Mouse (Mus musculus): ENCODE data around the gene Ndufs8. TPM values are rescaled to one million over a fixed set of nuclear protein-coding genes. Genes with fewer than 3 reads are reported as not detected.

Ndufs8 gene
- polyA plus RNA-seq, 1 experiment, result 309 TPM

DNA sequence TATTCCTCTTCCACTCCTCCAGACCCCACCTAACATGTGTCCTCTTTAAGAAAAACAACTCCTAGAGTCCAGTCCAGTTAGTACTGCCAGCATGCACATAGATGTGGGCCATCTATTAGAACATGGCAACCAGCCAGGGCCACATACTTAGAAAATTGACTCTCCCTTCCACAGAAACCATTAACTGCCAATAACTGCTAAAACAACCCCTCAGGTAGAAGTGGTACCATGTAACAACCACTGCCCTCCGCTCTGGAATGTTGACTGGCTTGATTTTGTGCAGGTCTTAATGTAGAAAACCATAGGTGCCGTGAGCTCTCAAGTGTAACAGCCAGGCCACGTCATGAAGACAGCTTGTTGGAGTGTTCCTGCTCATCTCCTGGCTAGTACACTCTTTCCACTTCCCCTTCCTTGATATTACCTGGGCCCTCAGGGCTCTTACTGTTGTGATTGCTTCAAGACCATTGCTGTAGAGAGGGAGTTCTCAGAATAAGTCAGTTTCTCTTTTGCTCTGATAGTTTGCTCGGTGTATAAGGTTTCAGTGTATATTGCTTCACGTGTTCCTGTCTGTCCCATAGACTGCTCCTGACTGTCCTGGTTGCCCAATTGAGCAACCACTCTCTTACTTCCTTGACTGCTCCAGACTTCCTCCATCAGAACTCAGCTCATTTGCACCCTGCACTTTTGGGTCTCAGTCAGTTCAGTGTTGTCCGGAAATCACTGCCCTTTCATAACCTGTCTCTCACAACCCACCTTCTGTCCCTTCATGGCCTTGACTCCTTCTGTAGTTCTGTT is 32.3 kb downstream of the Ndufs8 start:
- H3K27me3 ChIP-seq (ENCODE audit: control insufficient read depth, insufficient read depth, insufficient read length), result no peaks in the 10 kb centered on the region
- H3ac ChIP-seq (ENCODE audit: control insufficient read depth, insufficient read length, low read depth), result no peak overlapping the region
- peaks cover 2% of the 10 kb centered on the region for H3K79me3 ChIP-seq (ENCODE audit: low read depth)
- H3K36me3 ChIP-seq (ENCODE audit: control insufficient read depth, insufficient read depth), result peaks cover 13% of the 10 kb centered on the region
- no peak overlapping the region for H3K4me3 ChIP-seq (ENCODE audit: insufficient read depth, poor library complexity, severe bottlenecking)
- TF ChIP-seq MYOG (IDR thresholded peaks at IDR 0.05; ENCODE audit: control insufficient read depth, extremely low read depth, insufficient read length), result no peak
- no peak for TF ChIP-seq FOSL1 (IDR thresholded peaks at IDR 0.05; ENCODE audit: insufficient read depth, low read length, poor library complexity, severe bottlenecking)
- no peak for TF ChIP-seq CEBPB (IDR thresholded peaks at IDR 0.05; ENCODE audit: low read depth)
- no peak for TF ChIP-seq CTCF (IDR thresholded peaks at IDR 0.05; ENCODE audit: control insufficient read depth, insufficient read depth, insufficient read length)
- no peak for TF ChIP-seq USF1 (IDR thresholded peaks at IDR 0.05; ENCODE audit: low read depth)
- no peak for TF ChIP-seq MAX (IDR thresholded peaks at IDR 0.05)
- no peak for TF ChIP-seq MYOD1 (IDR thresholded peaks at IDR 0.05; ENCODE audit: control insufficient read depth, insufficient read length, low read depth)
- H3K79me2 ChIP-seq (ENCODE audit: control insufficient read depth, insufficient read depth), result peaks cover 13% of the 10 kb centered on the region

DNA sequence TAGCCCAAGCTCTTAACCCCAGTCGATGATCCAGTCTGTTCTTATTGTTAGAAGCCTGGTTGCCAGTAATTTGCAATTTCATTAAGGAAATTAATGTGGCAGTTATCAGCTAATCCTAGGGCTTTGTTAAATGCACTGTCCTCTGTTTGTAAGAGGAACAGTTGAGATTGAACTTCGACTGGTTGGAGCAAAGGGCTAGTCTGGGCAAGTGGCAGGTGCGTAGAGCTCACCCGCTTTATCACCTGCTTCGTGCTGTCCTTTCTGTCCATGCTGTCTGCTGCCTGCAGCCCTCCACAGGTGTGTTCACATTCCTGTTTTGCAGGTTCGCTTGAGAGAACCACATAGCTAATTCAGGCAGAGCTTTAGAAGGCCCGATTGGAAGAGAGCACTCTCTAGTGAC is 37.5 kb downstream of the Ndufs8 start:
- Histone ChIP-seq H3K79me3 (ENCODE audit: low read depth) (peaks cover 16% of the 10 kb centered on the region), H3K79me2 (ENCODE audit: control insufficient read depth, insufficient read depth) (peaks cover 41% of the 10 kb centered on the region), H3K4me3 (ENCODE audit: insufficient read depth, poor library complexity, severe bottlenecking) (no peak overlapping the region), H3K27me3 (ENCODE audit: control insufficient read depth, insufficient read depth, insufficient read length) (no peaks in the 10 kb centered on the region), H3K36me3 (ENCODE audit: control insufficient read depth, insufficient read depth) (peaks cover 12% of the 10 kb centered on the region), H3ac (ENCODE audit: control insufficient read depth, insufficient read length, low read depth) (no peak overlapping the region)
- no peak for TF ChIP-seq MAX (IDR thresholded peaks at IDR 0.05)
- no peak for TF ChIP-seq MYOG (IDR thresholded peaks at IDR 0.05; ENCODE audit: control insufficient read depth, extremely low read depth, insufficient read length)
- no peak for TF ChIP-seq FOSL1 (IDR thresholded peaks at IDR 0.05; ENCODE audit: insufficient read depth, low read length, poor library complexity, severe bottlenecking)
- no peak for TF ChIP-seq USF1 (IDR thresholded peaks at IDR 0.05; ENCODE audit: low read depth)
- no peak for TF ChIP-seq CTCF (IDR thresholded peaks at IDR 0.05; ENCODE audit: control insufficient read depth, insufficient read depth, insufficient read length)
- no peak for TF ChIP-seq CEBPB (IDR thresholded peaks at IDR 0.05; ENCODE audit: low read depth)
- no peak for TF ChIP-seq MYOD1 (IDR thresholded peaks at IDR 0.05; ENCODE audit: control insufficient read depth, insufficient read length, low read depth)

DNA sequence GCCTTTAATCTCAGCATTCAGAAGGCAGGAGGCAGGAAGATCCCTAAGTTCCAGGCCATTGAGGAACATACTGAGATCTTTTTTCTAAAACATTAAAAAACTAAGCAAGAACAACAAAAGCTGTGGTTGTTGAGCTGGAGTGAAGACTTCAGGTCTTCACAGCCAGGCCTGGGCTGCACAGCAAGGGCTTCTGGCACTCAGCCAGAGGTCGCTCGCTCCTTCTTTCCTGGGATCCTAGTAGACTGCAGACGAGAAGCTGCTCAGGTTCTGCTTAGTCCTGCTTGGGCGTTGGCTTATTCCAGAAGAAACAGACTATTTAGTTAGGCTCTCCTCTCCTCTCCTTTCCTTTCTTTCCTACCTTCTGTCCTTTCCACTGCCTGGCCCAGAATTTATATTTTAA is 40.2 kb downstream of the Ndufs8 start:
- H3ac ChIP-seq (ENCODE audit: control insufficient read depth, insufficient read length, low read depth), result no peak overlapping the region
- peaks cover 53% of the 10 kb centered on the region for H3K79me2 ChIP-seq (ENCODE audit: control insufficient read depth, insufficient read depth)
- H3K27me3 ChIP-seq (ENCODE audit: control insufficient read depth, insufficient read depth, insufficient read length), result no peaks in the 10 kb centered on the region
- peaks cover 17% of the 10 kb centered on the region for H3K79me3 ChIP-seq (ENCODE audit: low read depth)
- TF ChIP-seq MYOD1 (IDR thresholded peaks at IDR 0.05; ENCODE audit: control insufficient read depth, insufficient read length, low read depth) (no peak), FOSL1 (IDR thresholded peaks at IDR 0.05; ENCODE audit: insufficient read depth, low read length, poor library complexity, severe bottlenecking) (no peak), MYOG (IDR thresholded peaks at IDR 0.05; ENCODE audit: control insufficient read depth, extremely low read depth, insufficient read length) (no peak), CTCF (IDR thresholded peaks at IDR 0.05; ENCODE audit: control insufficient read depth, insufficient read depth, insufficient read length) (no peak), USF1 (IDR thresholded peaks at IDR 0.05; ENCODE audit: low read depth) (no peak), MAX (IDR thresholded peaks at IDR 0.05) (no peak), CEBPB (IDR thresholded peaks at IDR 0.05; ENCODE audit: low read depth) (no peak)
- H3K4me3 ChIP-seq (ENCODE audit: insufficient read depth, poor library complexity, severe bottlenecking), result no peak overlapping the region
- H3K36me3 ChIP-seq (ENCODE audit: control insufficient read depth, insufficient read depth), result peaks cover 12% of the 10 kb centered on the region

DNA sequence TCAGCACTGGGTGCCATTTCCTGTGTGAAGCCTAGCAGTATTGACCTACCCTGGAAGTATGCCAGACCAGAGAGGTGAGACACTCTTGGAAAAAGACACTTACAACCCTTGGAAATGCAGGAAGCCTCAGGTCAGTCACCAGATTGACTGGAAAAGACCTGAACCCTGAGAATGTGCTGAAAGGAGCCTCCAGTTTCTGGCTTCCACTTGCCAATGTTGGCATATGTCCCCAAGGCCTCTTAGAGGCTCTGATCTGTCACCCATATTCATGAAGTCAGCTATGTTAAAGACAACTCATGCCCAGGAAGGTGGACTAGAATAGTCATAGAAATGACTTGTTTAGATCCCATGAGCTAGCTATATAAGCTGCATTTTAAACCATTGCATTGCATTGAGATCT is 41.1 kb downstream of the Ndufs8 start:
- TF ChIP-seq MYOG (IDR thresholded peaks at IDR 0.05; ENCODE audit: control insufficient read depth, extremely low read depth, insufficient read length), result no peak
- Histone ChIP-seq H3K4me3 (ENCODE audit: insufficient read depth, poor library complexity, severe bottlenecking) (no peak overlapping the region), H3K79me3 (ENCODE audit: low read depth) (peaks cover 17% of the 10 kb centered on the region)

DNA sequence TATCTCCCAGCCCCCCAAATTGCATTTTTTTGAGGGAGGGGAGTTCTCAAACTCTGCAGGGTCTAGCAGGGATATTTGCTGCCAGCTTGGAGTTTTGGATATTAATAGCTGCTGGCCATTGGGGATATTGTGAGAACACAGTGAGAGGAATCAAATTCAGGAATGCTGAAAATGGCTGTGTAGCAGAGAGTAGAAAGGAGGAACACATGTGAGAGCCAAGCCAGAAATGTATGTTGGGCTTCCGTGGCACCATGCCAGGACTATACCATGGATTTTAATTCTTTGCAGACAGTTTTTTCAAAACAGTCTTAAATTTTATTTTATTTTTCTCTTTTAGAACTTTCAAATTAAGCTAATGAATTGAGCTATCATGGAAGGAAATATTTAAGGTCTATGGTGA is 44.3 kb downstream of the Ndufs8 start:
- Histone ChIP-seq H3K79me2 (ENCODE audit: control insufficient read depth, insufficient read depth) (peaks cover 70% of the 10 kb centered on the region), H3K27me3 (ENCODE audit: control insufficient read depth, insufficient read depth, insufficient read length) (no peaks in the 10 kb centered on the region), H3ac (ENCODE audit: control insufficient read depth, insufficient read length, low read depth) (no peak overlapping the region), H3K36me3 (ENCODE audit: control insufficient read depth, insufficient read depth) (peaks cover 24% of the 10 kb centered on the region), H3K4me3 (ENCODE audit: insufficient read depth, poor library complexity, severe bottlenecking) (no peak overlapping the region), H3K79me3 (ENCODE audit: low read depth) (peaks cover 26% of the 10 kb centered on the region)
- no peak for TF ChIP-seq MYOG (IDR thresholded peaks at IDR 0.05; ENCODE audit: control insufficient read depth, extremely low read depth, insufficient read length)
- no peak for TF ChIP-seq CTCF (IDR thresholded peaks at IDR 0.05; ENCODE audit: control insufficient read depth, insufficient read depth, insufficient read length)

More for the DNA sequence above, 41.1 kb downstream of the Ndufs8 start:
- Histone ChIP-seq H3K36me3 (ENCODE audit: control insufficient read depth, insufficient read depth) (peaks cover 16% of the 10 kb centered on the region), H3ac (ENCODE audit: control insufficient read depth, insufficient read length, low read depth) (no peak overlapping the region), H3K79me2 (ENCODE audit: control insufficient read depth, insufficient read depth) (peaks cover 53% of the 10 kb centered on the region), H3K27me3 (ENCODE audit: control insufficient read depth, insufficient read depth, insufficient read length) (no peaks in the 10 kb centered on the region)

DNA sequence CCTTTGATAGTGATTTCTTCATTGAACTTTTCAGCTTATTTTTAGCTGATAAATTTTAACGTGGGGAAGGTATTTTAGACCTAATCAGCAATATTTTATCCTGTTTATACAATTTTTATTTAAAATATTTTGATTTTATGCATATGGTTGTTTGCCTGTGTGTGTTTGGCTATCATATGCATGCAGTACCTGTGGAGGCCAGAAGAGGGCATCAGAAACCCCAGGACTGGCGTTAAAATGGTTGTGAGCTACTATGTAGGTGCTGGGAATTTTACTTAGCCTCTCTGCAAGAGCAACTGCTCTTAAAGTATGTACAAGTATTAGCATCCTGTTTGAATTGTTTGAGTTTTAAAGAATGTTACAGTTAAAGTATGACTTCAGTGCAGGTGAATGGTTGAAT is 47.6 kb downstream of the Ndufs8 start:
- Histone ChIP-seq H3K4me3 (ENCODE audit: insufficient read depth, poor library complexity, severe bottlenecking) (no peak overlapping the region), H3K27me3 (ENCODE audit: control insufficient read depth, insufficient read depth, insufficient read length) (no peaks in the 10 kb centered on the region), H3ac (ENCODE audit: control insufficient read depth, insufficient read length, low read depth) (no peak overlapping the region), H3K79me3 (ENCODE audit: low read depth) (peaks cover 47% of the 10 kb centered on the region), H3K36me3 (ENCODE audit: control insufficient read depth, insufficient read depth) (peaks cover 19% of the 10 kb centered on the region), H3K79me2 (ENCODE audit: control insufficient read depth, insufficient read depth) (peaks cover 73% of the 10 kb centered on the region)
- TF ChIP-seq USF1 (IDR thresholded peaks at IDR 0.05; ENCODE audit: low read depth) (no peak), MYOD1 (IDR thresholded peaks at IDR 0.05; ENCODE audit: control insufficient read depth, insufficient read length, low read depth) (no peak), MYOG (IDR thresholded peaks at IDR 0.05; ENCODE audit: control insufficient read depth, extremely low read depth, insufficient read length) (no peak), CEBPB (IDR thresholded peaks at IDR 0.05; ENCODE audit: low read depth) (no peak), MAX (IDR thresholded peaks at IDR 0.05) (no peak), FOSL1 (IDR thresholded peaks at IDR 0.05; ENCODE audit: insufficient read depth, low read length, poor library complexity, severe bottlenecking) (no peak), CTCF (IDR thresholded peaks at IDR 0.05; ENCODE audit: control insufficient read depth, insufficient read depth, insufficient read length) (no peak)
